Mouse (Mus musculus): Measurements from ENCODE around the gene Rbp3.

Rbp3 gene

GRCm38 (mm10) chr14:33953761-33954160, at the start of gene Rbp3:
Rbp3 (plus strand) TSS chr14:33954003.
- DNase-seq: no peak

GRCm38 (mm10) chr14:33904851-33905250, 49.0 kb upstream of the Rbp3 start:
- no peak for DNase-seq

GRCm38 (mm10) chr14:33913727-33914126, 40.1 kb upstream of the Rbp3 start:
- DNase-seq: peak; percentile 67

- DNase-seq: no peak
These were observed 39.6 kb upstream of the Rbp3 start for GRCm38 (mm10) chr14:33914206-33914605.

- DNase-seq: peak; percentile 36
These were observed 32.9 kb upstream of the Rbp3 start for GRCm38 (mm10) chr14:33920727-33921559.

- DNase-seq: no peak
These were observed 31.0 kb upstream of the Rbp3 start for GRCm38 (mm10) chr14:33922771-33923167.

GRCm38 (mm10) chr14:33923168-33924070, 30.4 kb upstream of the Rbp3 start, which contains the start of gene Gdf10:
Gdf10 (plus strand) TSS chr14:33923587.
- peak; percentile 67 for DNase-seq

GRCm38 (mm10) chr14:33931853-33932252, 21.9 kb upstream of the Rbp3 start:
- DNase-seq: no peak

GRCm38 (mm10) chr14:33932935-33933703, 20.7 kb upstream of the Rbp3 start:
- DNase-seq: peak; percentile 77

- peak; percentile 79 for DNase-seq
These were observed 20.0 kb upstream of the Rbp3 start for GRCm38 (mm10) chr14:33933778-33934317.

GRCm38 (mm10) chr14:33939117-33939516, 14.7 kb upstream of the Rbp3 start:
- DNase-seq: peak; percentile 80

- no peak for DNase-seq
These were observed 13.1 kb upstream of the Rbp3 start, which contains the start of gene Gdf2 for GRCm38 (mm10) chr14:33940739-33941138. Gdf2 (plus strand) TSS chr14:33941039.

- DNase-seq: no peak
These were observed 11.6 kb upstream of the Rbp3 start for GRCm38 (mm10) chr14:33942222-33942621.

GRCm38 (mm10) chr14:33946125-33946524, 7.7 kb upstream of the Rbp3 start:
- no peak for DNase-seq

GRCm38 (mm10) chr14:33952233-33952981, 1.4 kb upstream of the Rbp3 start:
- DNase-seq: no peak

- no peak for DNase-seq
These were observed 2.3 kb downstream of the Rbp3 start for GRCm38 (mm10) chr14:33956055-33956454.

GRCm38 (mm10) chr14:33958186-33958585, 4.4 kb downstream of the Rbp3 start:
- DNase-seq: no peak

GRCm38 (mm10) chr14:33958841-33959240, 5.0 kb downstream of the Rbp3 start:
- no peak for DNase-seq

GRCm38 (mm10) chr14:33959341-33959740, 5.5 kb downstream of the Rbp3 start:
- DNase-seq: peak; percentile 79

- DNase-seq: peak; percentile 44
These were observed 11.9 kb downstream of the Rbp3 start for GRCm38 (mm10) chr14:33965675-33966074.

- peak; percentile 56 for DNase-seq
These were observed 18.9 kb downstream of the Rbp3 start for GRCm38 (mm10) chr14:33972679-33973078.

- DNase-seq: peak; percentile 8
These were observed 20.9 kb downstream of the Rbp3 start for GRCm38 (mm10) chr14:33974752-33975151.
